Mouse (Mus musculus) hindbrain, embryonic 12.5 days (tissue): ENCODE data around the gene Skint6. TPM values are rescaled to one million over a fixed set of nuclear protein-coding genes. Genes with fewer than 3 reads are reported as not detected.
"Not testable (repeated sequence)": the region's sequence is repeated elsewhere in the genome, so short reads cannot be mapped to it uniquely, and the experiment has no call there.

Experiments
- ATAC-seq: fragments of 200-750 bp; cut with Nextera tagmentation; 2 replicates; pipeline ENCODE4 v1.8.0; 2017; ENCODE audit warnings: moderate TSS enrichment; ENCODE audit not compliant: low FRiP score
- H3K27ac ChIP-seq: fragments of 300-500 bp; sonication (generic); 2 replicates; pipeline ENCODE4 v1.5.1; 2016; ENCODE audit warnings: mild to moderate bottlenecking
- H3K27me3 ChIP-seq: fragments of 300-500 bp; sonication (generic); 2 replicates; pipeline ENCODE4 v1.6.1; 2016; ENCODE audit warnings: mild to moderate bottlenecking
- H3K36me3 ChIP-seq: fragments of 300-500 bp; sonication (generic); 2 replicates; pipeline ENCODE4 v1.6.1; 2016; ENCODE audit warnings: mild to moderate bottlenecking
- H3K4me1 ChIP-seq: fragments of 300-500 bp; sonication (generic); 2 replicates; pipeline ENCODE4 v1.6.1; 2016
- H3K4me2 ChIP-seq: fragments of 300-500 bp; sonication (generic); replicated peaks from 2 replicates; pipeline ENCODE4 v1.6.1; 2016; ENCODE audit warnings: mild to moderate bottlenecking
- H3K4me3 ChIP-seq: fragments of 300-500 bp; sonication (generic); 2 replicates; pipeline ENCODE4 v1.5.1; 2016; ENCODE audit warnings: mild to moderate bottlenecking
- H3K9ac ChIP-seq: fragments of 300-500 bp; sonication (generic); 2 replicates; pipeline ENCODE4 v1.6.1; 2016; ENCODE audit warnings: mild to moderate bottlenecking, moderate library complexity
- H3K9me3 ChIP-seq: fragments of 300-500 bp; sonication (generic); replicated peaks from 2 replicates; pipeline ENCODE4 v1.6.1; 2016; ENCODE audit warnings: mild to moderate bottlenecking
- WGBS: fragments of 180-500 bp; shearing (Covaris S2); methylation state at CpG from one replicate; pipeline ENCODE4 v1.1.7; 2016; 5-methylcytosine and 5-hydroxymethylcytosine counted together
- polyA plus RNA-seq: library from polyadenylated mRNA; unstranded; fragments of >200 nt; fragmentation: Nextera tagmentation; extraction: Ambion mirVana; gene quantifications from 2 replicates; pipeline ENCODE4 v1.2.1, GENCODE M21; 2016

Skint6 gene
- polyA plus RNA-seq = not detected in 2 replicates

- 62% methylated on average over 2 of the region's 2 CpGs for WGBS
- Histone ChIP-seq H3K4me3 (no peak within 1 kb of the TSS), H3K36me3 (no peaks in the 10 kb centered on the region), H3K4me1 (no peaks in the 10 kb centered on the region), H3K27me3 (no peaks in the 10 kb centered on the region), H3K4me2 (no peak within 1 kb of the TSS), H3K27ac (no peak within 1 kb of the TSS), H3K9ac (no peak within 1 kb of the TSS), H3K9me3 (peaks cover 16% of the 10 kb centered on the region; the same call in 1 of the 2 replicates)
- ATAC-seq = no peak
These were observed at the start of gene Skint6 for GRCm38 (mm10) chr4:113286873-113287272. TSS of gene Skint6 (minus strand) at chr4:113286973.

GRCm38 (mm10) chr4:113320911-113321310 lies 34.1 kb upstream of the Skint6 start:
- no peak overlapping the region for H3K4me2 ChIP-seq
- H3K4me3 ChIP-seq = no peak overlapping the region
- WGBS = 78% methylated on average over 1 of the region's 1 CpGs
- no peaks in the 10 kb centered on the region for H3K27me3 ChIP-seq
- H3K27ac ChIP-seq = no peak overlapping the region
- H3K36me3 ChIP-seq = no peaks in the 10 kb centered on the region
- no peak for ATAC-seq
- peaks cover 35% of the 10 kb centered on the region for H3K9me3 ChIP-seq
- no peak overlapping the region for H3K9ac ChIP-seq
- no peaks in the 10 kb centered on the region for H3K4me1 ChIP-seq

GRCm38 (mm10) chr4:113301773-113302473 lies 15.2 kb upstream of the Skint6 start:
- Histone ChIP-seq H3K36me3 (no peaks in the 10 kb centered on the region), H3K9me3 (peaks cover 7% of the 10 kb centered on the region), H3K9ac (no peak overlapping the region), H3K27ac (no peak overlapping the region), H3K27me3 (no peaks in the 10 kb centered on the region), H3K4me3 (no peak overlapping the region), H3K4me1 (no peaks in the 10 kb centered on the region), H3K4me2 (no peak overlapping the region)
- WGBS = 75% methylated on average over 3 of the region's 3 CpGs
- ATAC-seq = no peak

GRCm38 (mm10) chr4:113263363-113264060 lies 23.3 kb downstream of the Skint6 start:
- H3K27me3 ChIP-seq = no peaks in the 10 kb centered on the region
- peaks cover 20% of the 10 kb centered on the region for H3K9me3 ChIP-seq
- no peak for ATAC-seq
- no peaks in the 10 kb centered on the region for H3K36me3 ChIP-seq
- WGBS = 88% methylated on average over 1 of the region's 1 CpGs
- no peaks in the 10 kb centered on the region for H3K4me1 ChIP-seq
- H3K27ac ChIP-seq = no peak overlapping the region
- no peak overlapping the region for H3K9ac ChIP-seq
- no peak overlapping the region for H3K4me2 ChIP-seq
- no peak overlapping the region for H3K4me3 ChIP-seq

GRCm38 (mm10) chr4:113245808-113246207 lies 41.0 kb downstream of the Skint6 start:
- Histone ChIP-seq H3K4me2 (no peak overlapping the region), H3K27me3 (no peaks in the 10 kb centered on the region), H3K9ac (no peak overlapping the region), H3K4me3 (no peak overlapping the region), H3K9me3 (peaks cover 27% of the 10 kb centered on the region), H3K36me3 (no peaks in the 10 kb centered on the region), H3K4me1 (no peaks in the 10 kb centered on the region), H3K27ac (no peak overlapping the region)
- ATAC-seq = no peak

- WGBS = 68% methylated on average over 3 of the region's 3 CpGs
- no peak for ATAC-seq
- Histone ChIP-seq H3K36me3 (no peaks in the 10 kb centered on the region), H3K4me3 (no peak overlapping the region), H3K9me3 (peaks cover 6% of the 10 kb centered on the region; the same call in 1 of the 2 replicates), H3K27me3 (no peaks in the 10 kb centered on the region), H3K4me2 (no peak overlapping the region), H3K9ac (no peak overlapping the region), H3K4me1 (no peaks in the 10 kb centered on the region), H3K27ac (no peak overlapping the region)
These were observed 219.2 kb downstream of the Skint6 start for GRCm38 (mm10) chr4:113067621-113068020.

- H3K27ac ChIP-seq, ATAC-seq, H3K27me3 ChIP-seq, H3K4me3 ChIP-seq, H3K36me3 ChIP-seq, H3K4me2 ChIP-seq, H3K4me1 ChIP-seq, H3K9ac ChIP-seq: not testable (repeated sequence)
- WGBS = 33% methylated on average over 22 of the region's 22 CpGs
- peaks cover 13% of the 10 kb centered on the region for H3K9me3 ChIP-seq
These were observed 307.6 kb downstream of the Skint6 start for GRCm38 (mm10) chr4:112979160-112979559.

GRCm38 (mm10) chr4:112790646-112791045 lies 496.1 kb downstream of the Skint6 start:
- peaks cover 20% of the 10 kb centered on the region for H3K9me3 ChIP-seq
- no peak overlapping the region for H3K27ac ChIP-seq
- no peak overlapping the region for H3K4me3 ChIP-seq
- no peaks in the 10 kb centered on the region for H3K27me3 ChIP-seq
- whole genome bisulfite sequencing = 6% methylated on average over 1 of the region's 1 CpGs
- H3K4me1 ChIP-seq = no peaks in the 10 kb centered on the region
- no peak for ATAC-seq
- no peak overlapping the region for H3K9ac ChIP-seq
- H3K4me2 ChIP-seq = no peak overlapping the region
- H3K36me3 ChIP-seq = no peaks in the 10 kb centered on the region

- Histone ChIP-seq H3K36me3 (no peaks in the 10 kb centered on the region), H3K9me3 (peaks cover 11% of the 10 kb centered on the region; the same call in 1 of the 2 replicates), H3K4me3 (no peak within 1 kb of the TSS), H3K4me2 (no peak within 1 kb of the TSS), H3K4me1 (no peaks in the 10 kb centered on the region), H3K27me3 (no peaks in the 10 kb centered on the region), H3K9ac (no peak within 1 kb of the TSS), H3K27ac (no peak within 1 kb of the TSS)
- no peak for ATAC-seq
- 63% methylated on average over 1 of the region's 1 CpGs for WGBS
These were observed 512.0 kb downstream of the Skint6 start, which contains the start of gene Skint10 for GRCm38 (mm10) chr4:112774766-112775165. TSS of gene Skint10 (minus strand) at chr4:112774866.
